Mouse (Mus musculus): Measurements from ENCODE around the gene Oma1.

The Oma1 gene

DNA sequence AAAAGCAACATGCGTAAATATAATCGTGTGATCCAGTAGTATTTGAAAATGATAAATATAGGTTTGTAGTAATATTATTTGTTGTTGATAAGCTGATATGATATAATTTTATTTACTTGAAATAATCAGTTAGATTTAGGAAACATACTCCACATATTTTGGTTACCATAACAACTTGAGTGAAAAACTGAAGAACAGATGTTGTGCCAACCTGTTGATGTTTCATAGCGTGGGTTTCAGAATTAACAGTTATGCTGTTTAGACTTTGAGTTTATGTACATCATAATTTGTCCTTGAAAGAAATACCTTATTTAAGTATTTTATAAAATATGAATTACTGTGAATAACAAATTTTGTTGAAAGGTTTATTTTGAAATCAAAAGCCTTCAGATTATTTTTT lies 43.8 kb downstream of the Oma1 start:
- no peak for DNase-seq (ENCODE audit: low read depth, low spot score)

- DNase-seq (ENCODE audit: low read depth, low spot score) = no peak
These were observed 45.4 kb downstream of the Oma1 start for GRCm38 (mm10) chr4:103358941-103359448.

DNA sequence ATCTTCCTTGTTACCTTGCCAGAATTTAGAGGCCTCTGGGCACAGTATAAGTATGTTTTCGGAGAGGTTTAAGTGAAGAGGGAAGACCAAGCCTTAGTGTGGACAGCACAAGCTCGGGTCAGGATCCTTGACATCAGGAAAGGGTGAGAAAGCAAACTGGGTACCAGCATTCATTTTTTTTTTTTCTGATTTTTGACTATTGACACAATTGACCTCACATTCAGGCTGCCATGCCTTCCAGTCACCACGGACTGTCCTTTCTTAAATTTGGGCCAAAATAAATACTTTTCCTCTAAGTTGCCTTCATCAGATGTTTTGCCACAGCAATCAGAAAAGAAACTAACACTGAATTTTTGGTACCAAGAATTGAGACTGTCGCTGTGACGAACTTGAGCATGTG lies 68.6 kb downstream of the Oma1 start:
- DNase-seq (ENCODE audit: low read depth, low spot score) = no peak

- no peak for DNase-seq (ENCODE audit: low read depth, low spot score)
These were observed 71.4 kb downstream of the Oma1 start for GRCm38 (mm10) chr4:103385031-103385430.

DNA sequence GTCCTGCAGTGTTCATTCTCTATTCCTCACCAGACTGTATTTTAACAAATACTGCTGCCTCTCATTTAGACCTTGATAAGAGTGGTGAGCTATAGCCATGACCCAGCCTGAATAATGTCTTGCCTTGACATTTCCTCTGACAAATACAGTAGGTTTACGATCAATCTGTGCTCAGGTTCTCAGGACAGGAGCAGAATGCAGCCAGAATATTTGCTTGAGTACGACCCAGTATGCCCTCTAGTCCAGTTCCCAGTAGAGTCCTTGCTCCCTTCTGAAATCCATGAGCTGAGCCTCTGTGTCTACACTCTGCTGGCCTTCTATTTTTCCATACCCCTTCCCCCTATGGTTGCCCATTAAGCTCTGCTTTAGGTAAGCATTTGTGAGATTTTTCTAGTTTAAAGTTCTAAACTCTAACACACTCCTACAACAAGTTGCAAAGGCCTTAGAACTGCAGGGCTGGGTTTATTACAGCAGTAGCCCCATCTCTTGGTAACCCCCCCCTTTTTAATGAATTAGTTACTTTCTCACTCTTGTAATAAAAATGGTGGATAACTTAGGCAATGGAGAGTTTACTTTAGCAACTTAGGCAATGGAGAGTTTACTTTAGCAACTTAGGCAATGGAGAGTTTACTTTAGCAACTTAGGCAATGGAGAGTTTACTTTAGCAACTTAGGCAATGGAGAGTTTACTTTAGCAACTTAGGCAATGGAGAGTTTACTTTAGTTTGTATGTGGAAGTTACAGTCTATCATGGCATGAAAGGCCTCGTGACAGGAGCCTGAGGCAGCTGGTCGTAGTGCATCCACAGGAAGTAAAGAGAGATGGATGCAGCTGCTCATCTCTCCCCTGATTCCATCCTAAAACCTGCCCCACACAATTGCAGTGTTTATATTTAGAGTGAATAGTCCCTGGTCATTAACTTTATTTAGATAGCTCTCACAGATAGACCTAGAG lies 72.5 kb downstream of the Oma1 start:
- DNase-seq (ENCODE audit: low read depth, low spot score) = no peak

DNA sequence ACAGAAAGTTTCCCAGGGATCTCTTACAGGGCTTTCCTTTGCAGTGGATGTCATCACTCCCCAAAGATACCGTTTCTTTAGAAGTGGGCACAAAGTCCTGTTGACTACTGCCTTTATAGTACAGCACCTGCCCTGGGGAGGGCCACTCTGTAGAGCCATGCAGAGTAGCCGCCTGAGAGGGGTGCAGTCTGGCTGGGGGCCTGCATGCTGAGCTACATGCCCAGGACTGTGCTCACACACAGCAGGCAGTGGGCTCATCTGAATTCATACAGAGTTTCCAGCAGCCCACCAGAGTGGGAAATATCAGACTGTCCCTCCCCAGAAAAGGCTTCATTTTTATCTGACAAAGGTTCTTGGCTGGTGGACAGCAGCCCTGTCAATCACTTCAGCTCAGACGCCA lies 73.7 kb downstream of the Oma1 start:
- DNase-seq (ENCODE audit: low read depth, low spot score) = no peak

DNA sequence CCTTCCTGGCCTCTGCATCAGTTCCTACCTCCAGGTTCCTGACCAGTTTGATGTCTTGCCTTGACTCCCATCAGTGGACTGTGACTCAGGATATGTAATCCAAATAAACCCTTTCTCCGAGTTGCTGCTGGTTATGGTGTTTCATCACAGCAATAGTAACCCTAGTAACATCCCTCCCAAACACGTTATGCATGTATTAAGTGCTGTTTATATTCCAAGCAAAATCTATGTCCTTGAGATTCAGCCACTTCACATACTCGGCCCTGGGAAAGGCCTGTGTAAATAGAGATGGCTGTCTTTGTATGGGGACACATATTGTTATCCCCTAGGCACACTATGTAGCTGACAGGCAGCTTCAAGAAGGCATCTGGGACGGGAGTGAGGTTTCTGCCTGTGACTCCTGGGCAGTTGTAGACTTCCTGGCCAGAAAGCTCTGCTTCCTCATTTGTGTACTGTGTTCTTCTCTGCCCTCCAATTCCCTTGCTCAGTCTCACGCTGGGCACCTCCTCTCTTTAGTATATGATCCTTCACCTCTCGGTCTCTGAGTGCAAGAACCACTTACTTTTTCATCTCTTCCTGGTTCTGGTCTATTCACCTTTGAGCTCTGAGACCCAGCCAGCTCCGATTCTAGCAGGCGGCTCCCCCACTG lies 75.0 kb downstream of the Oma1 start:
- no peak for DNase-seq (ENCODE audit: low read depth, low spot score)

GRCm38 (mm10) chr4:103389583-103389982 lies 76.0 kb downstream of the Oma1 start:
- DNase-seq (ENCODE audit: low read depth, low spot score) = no peak

- DNase-seq (ENCODE audit: low read depth, low spot score) = no peak
These were observed 76.9 kb downstream of the Oma1 start for GRCm38 (mm10) chr4:103390499-103390898.

DNA sequence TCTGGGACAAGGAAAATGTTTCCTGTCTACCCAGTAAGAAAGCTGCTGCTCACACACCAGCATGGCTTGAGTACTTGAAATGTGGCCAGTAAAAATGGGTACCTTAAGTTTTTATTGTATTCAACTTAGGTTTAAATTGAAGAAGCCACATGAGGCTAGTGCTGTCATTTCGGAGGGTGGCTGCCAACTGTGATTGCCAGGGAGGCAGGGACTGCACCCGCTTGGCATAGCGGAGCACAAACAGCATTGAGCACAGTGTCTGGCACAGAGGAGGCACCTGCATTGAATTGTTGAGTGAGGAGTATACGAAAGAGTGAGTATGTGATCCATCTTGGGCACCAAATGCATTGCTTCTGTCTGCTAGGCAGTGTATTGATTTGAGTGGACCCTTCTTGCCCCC lies 81.5 kb downstream of the Oma1 start:
- DNase-seq (ENCODE audit: low read depth, low spot score) = no peak

DNA sequence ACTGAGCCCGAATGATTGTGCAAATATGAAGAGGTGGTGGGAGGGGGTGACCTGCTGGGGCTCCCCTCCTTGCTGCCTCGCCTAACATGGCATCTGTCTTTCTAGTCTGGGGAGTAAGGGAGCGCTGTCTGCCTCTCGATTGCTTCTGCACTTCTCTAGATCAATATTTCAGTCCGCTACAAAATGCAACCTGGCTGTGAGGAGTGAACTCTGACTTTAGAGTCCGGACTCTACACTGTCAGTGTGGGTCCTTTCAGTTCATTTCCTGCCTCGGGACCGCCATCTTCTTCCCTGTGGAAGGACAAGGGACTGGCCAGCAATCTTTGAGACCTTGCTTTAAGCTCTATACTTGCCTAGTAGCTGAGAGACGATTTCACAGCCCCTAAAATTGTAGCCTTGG lies 82.3 kb downstream of the Oma1 start:
- no peak for DNase-seq (ENCODE audit: low read depth, low spot score)

DNA sequence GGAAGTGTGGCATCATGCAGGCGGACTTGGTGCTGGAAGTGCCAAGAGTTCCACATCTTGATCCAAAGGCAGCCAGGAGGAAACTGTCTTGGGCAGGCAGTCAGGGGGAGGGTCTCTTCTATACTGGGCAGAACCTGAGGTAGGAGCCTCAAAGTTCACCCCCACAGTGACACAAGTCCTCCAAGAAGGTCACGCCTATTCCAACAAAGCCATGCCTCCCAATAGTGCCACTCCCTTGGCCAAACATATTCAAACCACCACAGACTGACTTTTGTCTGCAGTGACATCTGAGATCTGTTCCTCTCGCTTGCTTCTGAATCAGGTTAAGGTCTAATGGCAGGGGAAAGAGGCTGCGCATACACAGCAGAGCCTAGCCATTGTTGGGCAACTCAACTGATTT lies 83.3 kb downstream of the Oma1 start:
- peak; percentile 62 for DNase-seq (ENCODE audit: low read depth, low spot score)

DNA sequence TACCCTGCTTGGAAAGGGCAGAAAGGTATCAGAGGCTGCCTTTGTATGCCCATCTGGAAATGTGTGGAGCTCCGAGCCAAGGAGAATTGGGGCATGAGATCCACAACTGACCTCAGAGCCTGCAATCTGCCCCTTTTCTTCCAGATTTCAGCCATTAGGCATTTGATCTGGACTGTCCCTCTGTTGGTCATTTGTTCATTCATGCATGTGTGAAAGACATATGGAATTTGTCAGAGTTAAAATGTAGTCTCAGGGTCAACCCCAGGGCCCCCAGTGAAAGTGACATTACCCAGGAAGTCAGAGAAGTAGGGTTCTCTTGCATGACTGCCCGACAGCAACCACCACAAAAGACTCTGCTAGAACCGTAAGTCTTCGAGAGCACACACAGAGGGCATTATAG lies 89.0 kb downstream of the Oma1 start:
- no peak for DNase-seq (ENCODE audit: low read depth, low spot score)

- no peak for DNase-seq (ENCODE audit: low read depth, low spot score)
These were observed 91.7 kb downstream of the Oma1 start for GRCm38 (mm10) chr4:103405321-103405720.

DNA sequence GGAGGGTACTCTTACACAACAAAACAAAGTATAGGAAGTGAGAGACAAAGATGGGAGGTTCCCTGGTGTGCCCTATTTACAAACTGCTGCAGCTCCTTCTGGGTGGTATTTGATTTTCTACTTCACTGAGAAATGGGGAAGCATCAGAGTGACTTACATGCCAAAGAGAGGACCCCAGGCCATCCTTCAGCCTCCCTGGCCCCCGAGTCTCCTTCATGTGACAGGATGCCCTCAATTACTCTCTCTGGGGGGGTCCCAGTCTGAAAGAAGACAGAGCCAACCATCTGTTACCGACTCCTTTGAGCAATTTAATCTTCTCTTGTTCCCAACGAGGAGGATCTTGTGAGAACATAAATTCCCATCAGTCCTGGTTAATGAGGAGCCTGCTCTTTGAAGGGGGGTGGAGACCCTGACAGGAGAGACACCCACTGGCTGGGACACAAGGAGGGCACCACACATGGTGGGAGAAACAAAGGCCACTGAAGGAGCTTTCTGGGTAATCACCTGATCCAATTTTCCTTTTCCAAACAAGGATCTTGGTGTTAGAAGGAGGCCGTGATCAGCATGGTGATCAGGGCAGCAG lies 96.7 kb downstream of the Oma1 start:
- peak; percentile 20 for DNase-seq (ENCODE audit: low read depth, low spot score)
